Mouse (Mus musculus) retina, embryonic 14.5 days (tissue): ENCODE measurements at regions not wholly inside any gene's neighbourhood (a gene's known extent, or its start where the extent isn't known, plus 50 kb on each side); places are given as distances from the start of the nearest gene placed in this dataset.

Experiments
- DNase-seq: peaks from one replicate; pipeline ENCODE4 v3.0.0-alpha.2; 2015; ENCODE audit warnings: low spot score

- no peak for DNase-seq
Measured at GRCm38 (mm10) chr12:94469850-94470249, 1222.2 kb upstream of the Flrt2 start.

- peak; percentile 19 for DNase-seq
Measured at GRCm38 (mm10) chr12:94470981-94471380, 1221.0 kb upstream of the Flrt2 start.

GRCm38 (mm10) chr12:94488721-94489120 lies 1203.3 kb upstream of the Flrt2 start:
- DNase-seq, result no peak

- DNase-seq, result no peak
Measured at GRCm38 (mm10) chr12:94508099-94508498, 1183.9 kb upstream of the Flrt2 start.

- DNase-seq, result peak; percentile 4
Measured at GRCm38 (mm10) chr12:94509855-94510254, 1182.2 kb upstream of the Flrt2 start.

- peak; percentile 4 for DNase-seq
Measured at GRCm38 (mm10) chr12:94544706-94545105, 1147.3 kb upstream of the Flrt2 start.

GRCm38 (mm10) chr12:94560374-94561194 lies 1131.4 kb upstream of the Flrt2 start:
- DNase-seq, result no peak

GRCm38 (mm10) chr12:94574981-94575380 lies 1117.0 kb upstream of the Flrt2 start:
- DNase-seq, result no peak

- DNase-seq, result no peak
Measured at GRCm38 (mm10) chr12:94580345-94580744, 1111.7 kb upstream of the Flrt2 start.

GRCm38 (mm10) chr12:94584309-94584708 lies 1107.7 kb upstream of the Flrt2 start:
- DNase-seq, result no peak

- DNase-seq, result no peak
Measured at GRCm38 (mm10) chr12:94587031-94587430, 1105.0 kb upstream of the Flrt2 start.

- DNase-seq, result no peak
Measured at GRCm38 (mm10) chr12:94588599-94588998, 1103.4 kb upstream of the Flrt2 start.

- DNase-seq, result no peak
Measured at GRCm38 (mm10) chr12:94589033-94589432, 1103.0 kb upstream of the Flrt2 start.

GRCm38 (mm10) chr12:94605566-94605965 lies 1086.5 kb upstream of the Flrt2 start:
- no peak for DNase-seq

- no peak for DNase-seq
Measured at GRCm38 (mm10) chr12:94636555-94636954, 1055.5 kb upstream of the Flrt2 start.

- DNase-seq, result no peak
Measured at GRCm38 (mm10) chr12:94640153-94640552, 1051.9 kb upstream of the Flrt2 start.

- DNase-seq, result no peak
Measured at GRCm38 (mm10) chr12:94645302-94645701, 1046.7 kb upstream of the Flrt2 start.

GRCm38 (mm10) chr12:94670035-94670434 lies 1022.0 kb upstream of the Flrt2 start:
- no peak for DNase-seq

- no peak for DNase-seq
Measured at GRCm38 (mm10) chr12:94674925-94675324, 1017.1 kb upstream of the Flrt2 start.

- no peak for DNase-seq
Measured at GRCm38 (mm10) chr12:94691341-94692029, 1000.5 kb upstream of the Flrt2 start.

- DNase-seq, result no peak
Measured at GRCm38 (mm10) chr12:94731391-94731790, 960.6 kb upstream of the Flrt2 start.

GRCm38 (mm10) chr12:94733179-94733578 lies 958.8 kb upstream of the Flrt2 start:
- peak; percentile 49 for DNase-seq

- no peak for DNase-seq
Measured at GRCm38 (mm10) chr12:94737263-94737662, 954.8 kb upstream of the Flrt2 start.
